Mouse (Mus musculus): ENCODE results near the gene Hist1h2ad.

- TF ChIP-seq CTCF (IDR thresholded peaks at IDR 0.05; ENCODE audit: low read depth, low read length): no peak
- no peak for TF ChIP-seq POLR2A (IDR thresholded peaks at IDR 0.05; ENCODE audit: extremely low read depth, insufficient read depth, low read length)
These were observed 18.3 kb upstream of the Hist1h2ad start for GRCm38 (mm10) chr13:23555839-23556416.
